Mouse (Mus musculus): ENCODE results near the gene Ms4a18.

DNA sequence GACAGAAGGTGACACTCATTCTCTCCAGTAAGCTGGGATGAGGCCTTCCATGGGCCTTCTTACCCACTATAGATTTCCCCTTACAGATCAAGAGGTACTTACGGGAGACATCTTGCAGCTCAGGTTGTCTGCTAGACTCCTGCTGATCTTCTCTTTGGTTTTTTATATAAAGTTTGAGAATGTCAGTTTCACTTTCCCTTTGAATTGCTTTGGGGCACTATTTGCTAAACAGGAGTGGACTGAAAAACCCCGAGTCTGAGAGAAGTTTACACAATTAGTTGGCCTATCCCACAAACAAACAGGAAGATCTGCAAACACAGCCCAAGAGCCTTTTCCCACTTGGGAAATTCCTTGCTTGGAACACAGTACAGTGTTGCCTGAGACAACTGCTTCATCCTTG is 32.5 kb upstream of the Ms4a18 start:
- no peak for TF ChIP-seq CTCF (IDR thresholded peaks at IDR 0.05; ENCODE audit: low read depth)
- no peak for TF ChIP-seq EP300 (optimal IDR thresholded peaks at IDR 0.05)

Data from stomach, postnatal 0 days (tissue).